Mouse (Mus musculus) mature B cell (primary cell): ENCODE results near the gene Lrrc8e.

Source experiments
- in situ Hi-C: fragments of 300-500 bp; cut with MboI; formaldehyde crosslinking; loops from 2 replicates; pipeline ENCODE4 v1.14.3; 2019

Gene Lrrc8e

DNA sequence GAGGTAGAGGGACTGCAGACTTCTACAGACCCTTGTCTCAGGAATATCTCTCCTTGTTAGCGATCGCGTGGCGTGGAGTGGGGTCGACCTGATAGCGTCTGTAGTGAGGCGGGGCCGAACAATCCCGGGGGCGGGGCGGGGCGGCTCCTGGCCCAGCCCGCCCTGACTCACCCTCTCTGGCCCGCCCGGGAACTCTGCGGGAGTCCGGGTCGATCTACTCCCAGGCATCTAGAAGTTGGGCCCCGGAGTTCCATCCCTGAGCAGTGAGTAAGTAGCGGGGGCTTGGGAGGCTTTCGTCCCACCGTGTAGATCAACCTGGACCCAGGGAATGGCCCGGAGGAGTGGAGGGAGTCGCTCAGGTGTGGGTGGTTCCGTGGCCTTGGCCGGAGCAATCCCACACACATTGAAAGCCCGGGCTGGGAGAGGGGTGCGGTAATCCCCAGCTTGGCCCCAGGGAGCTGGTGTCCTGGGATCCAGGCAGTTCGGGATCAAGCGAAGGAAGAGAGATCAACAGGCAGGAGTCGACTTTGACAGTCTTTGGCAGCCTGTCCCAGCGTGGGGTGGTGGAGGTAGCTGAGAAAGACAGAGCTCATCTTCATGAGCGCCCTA is at the start of gene Lrrc8e:
TSS of gene Lrrc8e (plus strand) at position 89 of the 609 bp plus-strand sequence.
- in situ Hi-C loops = no loop called here

DNA sequence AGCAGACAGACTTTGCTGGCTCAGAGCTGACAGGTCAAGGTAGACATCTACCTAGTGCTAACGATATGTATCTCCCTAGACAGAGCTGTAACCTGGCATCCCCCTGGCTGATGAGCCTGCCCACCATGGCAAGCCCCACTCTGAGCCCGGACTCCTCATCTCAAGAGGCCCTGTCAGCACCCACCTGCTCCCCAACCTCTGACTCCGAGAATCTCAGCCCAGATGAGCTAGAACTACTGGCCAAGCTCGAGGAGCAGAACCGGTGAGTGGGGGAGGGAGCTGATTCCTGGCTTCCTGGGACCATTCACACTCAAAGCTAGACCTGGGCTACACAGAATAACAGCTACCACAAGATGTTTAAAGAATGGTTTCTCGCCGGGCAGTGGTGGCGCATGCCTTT is 43.2 kb upstream of the Lrrc8e start:
- in situ Hi-C loops = no loop called here

GRCm38 (mm10) chr8:4186151-4186550 is 40.5 kb upstream of the Lrrc8e start:
- in situ Hi-C loops = no loop called here

DNA sequence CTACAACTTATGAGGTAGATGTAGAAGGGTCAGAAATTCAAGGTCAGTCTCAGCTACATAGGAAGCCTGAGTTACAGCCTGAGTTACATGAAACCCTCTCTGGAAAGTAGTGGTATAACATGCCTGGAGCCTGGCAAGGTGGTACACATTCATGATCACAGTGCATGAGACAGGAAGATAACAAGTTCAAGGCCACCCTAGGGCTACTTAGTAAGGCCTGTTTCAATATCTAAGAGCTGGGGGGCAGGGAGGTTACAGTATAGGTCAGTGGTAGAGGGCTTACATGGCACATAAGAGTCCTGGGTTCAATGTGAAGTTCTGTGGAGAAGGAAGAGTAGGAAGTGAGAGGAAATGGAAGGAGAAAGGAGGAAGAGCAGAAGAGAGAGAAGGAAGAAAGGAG is 38.0 kb upstream of the Lrrc8e start:
- in situ Hi-C loops = no loop called here

- in situ Hi-C loops = no loop called here
These were observed 37.5 kb upstream of the Lrrc8e start for GRCm38 (mm10) chr8:4189031-4189722.

DNA sequence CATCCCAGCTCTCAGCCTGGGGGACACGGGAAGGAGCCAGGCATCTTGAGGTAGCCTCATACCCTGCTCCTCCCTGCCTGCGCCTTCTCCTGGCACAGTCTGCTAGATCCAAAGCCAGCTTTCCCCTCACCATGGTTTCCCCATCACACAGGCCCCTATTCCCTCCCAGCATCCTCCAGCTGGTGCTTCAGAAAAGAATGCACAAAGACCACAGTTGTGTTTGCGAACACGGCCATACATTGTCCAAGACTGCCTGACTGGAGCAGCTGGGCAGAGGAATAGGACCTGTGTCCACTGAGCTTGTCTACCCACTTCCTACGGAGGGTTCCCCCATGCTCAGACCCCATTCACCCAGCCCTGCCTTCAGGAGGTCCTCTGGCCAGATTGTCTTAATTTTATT is 34.3 kb upstream of the Lrrc8e start:
- in situ Hi-C loops = no loop called here

GRCm38 (mm10) chr8:4192807-4193587 is 33.6 kb upstream of the Lrrc8e start:
- in situ Hi-C loops = no loop called here

DNA sequence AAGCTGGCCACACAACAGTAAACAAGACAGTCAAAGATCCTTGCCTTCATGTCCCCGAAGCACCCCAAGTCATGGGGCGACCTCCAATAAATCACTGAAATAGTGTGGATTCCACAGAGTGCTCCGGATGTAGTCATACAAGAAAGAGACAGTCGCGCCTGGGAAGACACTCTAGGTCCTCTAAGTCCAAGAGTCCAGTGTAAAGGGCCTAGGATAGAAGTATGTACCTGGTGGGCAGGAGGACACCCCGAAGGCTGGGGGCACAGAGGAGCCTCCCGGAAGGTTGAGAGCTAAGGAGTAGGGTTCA is 33.1 kb upstream of the Lrrc8e start:
- in situ Hi-C loops = no loop called here

DNA sequence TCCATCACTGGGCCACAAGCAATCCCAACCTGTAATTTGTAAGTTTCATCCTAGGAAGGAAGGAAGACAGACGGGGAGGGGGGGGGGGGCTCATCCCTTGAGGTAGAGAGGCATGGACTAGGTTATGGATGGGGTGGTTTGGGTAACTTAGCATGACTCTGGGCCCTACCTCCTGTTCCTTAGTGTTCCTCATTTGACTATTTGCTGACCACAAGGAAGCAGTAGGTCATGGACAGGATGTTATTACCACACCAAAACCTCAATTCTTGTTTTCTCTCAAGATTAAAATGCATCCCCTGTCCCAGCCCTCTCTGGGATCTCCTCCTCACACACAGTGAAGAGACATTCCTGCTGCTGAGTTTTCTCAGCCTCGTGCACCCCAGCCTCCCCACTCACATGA is 25.3 kb upstream of the Lrrc8e start:
- in situ Hi-C loops = no loop called here

GRCm38 (mm10) chr8:4205246-4206123 is 21.1 kb upstream of the Lrrc8e start:
- in situ Hi-C loops = no loop called here

DNA sequence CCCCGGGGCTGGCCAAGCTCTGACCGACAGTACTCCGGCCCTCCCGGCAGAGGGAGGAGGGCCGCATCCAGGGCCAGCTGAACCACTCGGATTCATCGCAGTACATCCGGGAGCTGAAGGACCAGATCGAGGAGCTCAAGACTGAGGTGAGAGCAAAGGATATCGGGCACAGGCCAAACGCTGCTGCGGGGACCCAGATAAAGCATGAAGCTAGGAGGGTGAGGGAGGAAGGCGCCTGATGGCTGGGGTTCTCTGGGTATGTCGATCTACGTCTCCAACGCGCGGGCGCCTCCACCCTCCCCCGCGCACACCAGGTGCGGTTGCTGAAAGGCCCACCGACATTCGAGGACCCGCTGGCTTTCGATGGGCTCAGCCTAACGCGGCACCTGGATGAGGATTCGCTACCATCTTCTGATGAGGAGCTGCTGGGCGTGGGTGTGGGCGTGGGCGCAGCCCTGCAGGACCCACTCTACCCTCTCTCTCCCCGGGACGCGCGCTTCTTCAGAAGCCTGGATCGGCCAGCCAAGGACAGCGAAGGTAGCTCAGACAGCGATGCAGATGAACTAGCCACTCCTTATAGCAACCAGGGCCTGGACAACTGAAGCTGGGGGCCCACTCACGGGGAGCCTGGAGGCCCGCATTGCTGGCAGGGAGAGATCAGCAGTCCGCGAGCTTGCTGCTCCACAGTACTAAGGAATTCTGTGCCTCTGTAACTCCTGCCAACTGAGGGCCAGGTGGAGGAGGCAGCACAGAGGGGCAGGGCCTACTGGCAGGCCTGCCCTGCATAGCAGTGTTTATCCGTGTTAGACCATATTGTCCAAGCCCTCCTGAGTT is 20.2 kb upstream of the Lrrc8e start:
- in situ Hi-C loops = no loop called here

DNA sequence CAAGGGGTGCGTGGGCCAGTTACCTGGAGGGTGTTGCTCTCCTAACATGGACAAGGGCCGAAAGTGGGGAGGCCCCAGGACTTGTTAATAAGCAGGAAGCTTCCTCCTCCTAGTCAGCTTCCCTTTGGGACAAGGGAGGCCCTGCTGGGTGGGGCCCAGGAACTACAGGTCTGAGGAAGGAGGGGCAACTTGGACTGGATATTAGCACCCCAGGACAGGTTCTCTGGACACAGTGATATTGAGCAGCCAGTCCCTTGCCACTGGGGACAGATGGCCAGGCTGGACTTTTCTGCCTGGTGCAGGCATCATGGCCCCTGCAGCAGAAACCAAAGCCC is 19.6 kb upstream of the Lrrc8e start:
- in situ Hi-C loops = no loop called here

DNA sequence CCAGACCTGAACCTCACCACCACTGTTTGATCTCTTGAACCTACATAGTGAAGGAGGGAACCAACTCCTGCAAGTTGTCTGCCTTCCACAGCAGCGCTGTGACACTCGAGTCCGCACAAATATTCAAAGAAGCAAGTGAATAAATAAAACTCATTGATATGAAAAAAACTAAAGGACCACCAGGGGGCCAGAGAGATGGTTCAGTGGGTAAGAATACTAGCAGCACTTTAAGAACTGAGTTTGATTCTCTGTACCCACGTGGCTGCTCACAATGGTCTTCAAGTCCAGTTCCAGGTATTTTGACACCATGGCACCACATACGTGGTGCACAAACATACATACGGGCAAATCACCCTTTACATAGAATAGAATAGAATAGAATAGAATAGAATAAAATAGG is 15.5 kb upstream of the Lrrc8e start:
- in situ Hi-C loops = no loop called here

DNA sequence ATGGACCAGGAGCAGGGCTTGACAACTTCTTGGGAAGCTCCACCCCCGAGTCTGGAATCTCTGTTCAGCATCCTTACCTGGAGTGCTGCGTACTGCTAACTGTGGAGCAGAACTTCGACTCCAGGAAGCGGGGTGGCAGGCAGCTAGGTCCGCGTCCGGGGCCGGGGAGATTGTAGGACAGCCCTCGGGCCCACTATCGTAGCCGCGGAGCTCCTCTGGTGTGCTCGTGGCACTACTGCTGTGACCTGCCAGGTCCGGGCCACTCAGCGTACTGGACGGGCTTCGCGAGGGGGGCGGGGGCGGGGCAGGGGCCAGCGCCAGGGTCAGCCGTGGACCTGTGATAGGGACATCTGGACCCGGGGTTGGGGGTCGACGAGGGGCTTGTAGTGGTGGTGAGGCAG is 13.8 kb upstream of the Lrrc8e start:
- in situ Hi-C loops = no loop called here

- in situ Hi-C loops = no loop called here
These were observed 13.2 kb upstream of the Lrrc8e start for GRCm38 (mm10) chr8:4213210-4214005.

DNA sequence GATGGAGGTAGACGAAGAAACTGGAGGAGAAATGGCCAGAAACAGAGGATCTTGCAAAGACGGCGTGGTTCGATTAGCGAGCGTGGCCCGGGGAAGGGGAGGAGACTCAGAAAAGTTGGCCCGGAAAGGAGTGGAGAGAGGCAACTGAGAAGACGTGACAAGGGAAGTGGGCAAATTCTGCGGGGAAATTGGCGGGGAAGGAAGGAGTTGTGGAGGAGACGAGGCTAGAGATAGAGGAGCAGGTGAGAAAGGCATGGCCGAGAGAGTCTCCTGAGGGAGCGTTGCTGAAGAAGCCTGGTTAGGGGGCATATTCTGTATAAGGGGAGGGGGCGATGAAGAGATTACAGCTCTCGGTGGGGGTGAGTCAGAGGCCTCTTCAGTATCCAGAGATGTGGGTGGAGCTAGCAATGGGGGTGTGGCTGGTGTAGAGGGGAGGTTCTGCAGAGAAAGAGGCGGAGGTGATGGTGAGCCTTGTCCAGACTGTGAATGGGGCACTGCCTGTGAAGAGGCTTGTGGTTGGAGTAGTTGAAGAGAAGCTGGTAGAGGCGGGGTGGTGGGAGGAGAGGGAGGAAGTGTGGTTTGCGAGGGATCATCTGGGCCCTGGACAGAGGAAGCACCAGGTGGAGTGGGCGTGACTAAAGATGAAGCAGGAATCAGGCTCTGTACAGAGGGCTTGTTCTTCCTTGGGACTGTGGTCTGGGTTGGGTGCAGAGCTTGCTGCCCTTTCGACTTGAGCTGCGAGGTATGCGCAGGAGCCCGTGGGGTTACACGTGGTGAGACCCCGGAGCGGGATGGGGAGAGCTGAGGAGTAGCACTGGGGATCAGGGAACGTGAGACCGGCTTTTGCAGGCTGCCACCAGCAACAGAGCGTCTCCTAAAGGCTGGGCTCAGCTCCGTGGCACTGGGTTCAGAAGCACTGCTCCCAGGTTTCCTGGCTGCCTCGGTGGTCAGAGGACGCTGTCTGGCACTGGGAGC is 12.3 kb upstream of the Lrrc8e start:
- in situ Hi-C loops = no loop called here

DNA sequence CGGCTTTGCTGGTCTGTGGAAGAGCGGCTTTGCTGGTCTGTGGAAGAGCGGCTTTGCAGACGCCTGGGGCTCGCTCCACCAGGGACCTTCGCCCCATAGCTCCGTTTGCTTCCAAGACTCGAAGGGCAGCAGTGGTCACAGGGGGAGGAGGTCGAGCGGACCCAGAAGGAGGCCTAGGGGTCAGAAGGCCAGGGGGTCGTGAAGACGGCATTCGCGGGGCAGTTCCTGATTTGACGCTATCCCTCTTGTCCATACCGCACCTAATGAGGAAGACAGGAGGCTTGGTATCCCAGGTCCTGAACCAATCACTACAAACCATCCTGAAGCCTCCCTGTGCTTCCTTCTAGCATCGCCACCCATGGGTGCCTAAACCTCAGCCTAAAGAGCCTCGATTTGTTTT is 10.3 kb upstream of the Lrrc8e start:
- in situ Hi-C loops = no loop called here

DNA sequence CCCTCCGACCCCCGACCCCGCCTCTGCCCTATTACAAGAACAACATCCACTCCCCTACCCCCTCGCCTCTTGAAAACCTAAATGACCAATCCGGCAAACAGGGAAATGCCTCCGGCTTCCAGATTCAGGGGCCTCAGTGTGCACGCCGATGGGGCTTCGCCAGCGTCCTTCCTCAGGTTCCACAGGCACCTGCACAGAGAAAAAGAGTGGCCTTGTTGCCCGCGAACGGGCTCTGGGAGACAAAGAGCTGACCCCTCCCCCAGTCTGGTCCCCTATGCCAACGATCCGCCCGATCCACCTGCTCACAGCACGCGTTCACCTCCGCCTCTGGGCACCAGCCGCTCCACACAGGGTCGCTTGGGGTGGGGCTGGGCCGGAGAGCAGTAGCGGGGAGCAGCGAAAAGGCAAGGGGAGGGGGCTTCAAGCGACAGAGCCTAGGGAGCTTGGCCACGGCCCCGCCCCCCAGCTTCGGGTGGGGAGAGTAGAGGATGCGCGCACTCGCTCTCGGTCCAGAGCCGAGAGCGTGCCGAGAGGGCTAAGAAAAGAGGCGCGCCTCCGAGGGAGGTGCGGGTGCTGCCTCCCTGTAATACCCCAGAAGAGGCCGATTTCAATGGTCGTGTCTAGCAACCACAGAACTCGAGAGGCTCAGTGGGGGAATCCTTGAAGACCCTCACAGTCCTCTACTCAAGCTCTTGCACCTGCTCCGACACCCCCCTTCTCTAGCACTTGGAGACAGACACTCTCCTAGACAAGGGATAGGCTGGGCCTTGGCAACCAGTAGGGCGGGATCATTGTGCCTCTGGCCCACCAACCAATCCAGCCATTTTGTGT is 9.6 kb upstream of the Lrrc8e start, which contains the start of gene Prr36:
TSS of gene Prr36 (minus strand) at position 669 of the 831 bp plus-strand sequence.
- in situ Hi-C loops = no loop called here
